Mouse (Mus musculus): ENCODE measurements around the gene Hist1h2ag.

GRCm38 (mm10) chr13:22005605-22006333 is 37.0 kb downstream of the Hist1h2ag start:
- TF ChIP-seq CTCF (IDR thresholded peaks at IDR 0.05; ENCODE audit: control insufficient read depth, insufficient read depth, low read length) (no peak), POLR2A (IDR thresholded peaks at IDR 0.05; ENCODE audit: borderline replicate concordance, control insufficient read depth, low read depth, low read length) (no peak)

All from bone marrow, adult 2 months (tissue).